ENCODE assay signal across 8 mouse cellular contexts in the genomic region with DNA sequence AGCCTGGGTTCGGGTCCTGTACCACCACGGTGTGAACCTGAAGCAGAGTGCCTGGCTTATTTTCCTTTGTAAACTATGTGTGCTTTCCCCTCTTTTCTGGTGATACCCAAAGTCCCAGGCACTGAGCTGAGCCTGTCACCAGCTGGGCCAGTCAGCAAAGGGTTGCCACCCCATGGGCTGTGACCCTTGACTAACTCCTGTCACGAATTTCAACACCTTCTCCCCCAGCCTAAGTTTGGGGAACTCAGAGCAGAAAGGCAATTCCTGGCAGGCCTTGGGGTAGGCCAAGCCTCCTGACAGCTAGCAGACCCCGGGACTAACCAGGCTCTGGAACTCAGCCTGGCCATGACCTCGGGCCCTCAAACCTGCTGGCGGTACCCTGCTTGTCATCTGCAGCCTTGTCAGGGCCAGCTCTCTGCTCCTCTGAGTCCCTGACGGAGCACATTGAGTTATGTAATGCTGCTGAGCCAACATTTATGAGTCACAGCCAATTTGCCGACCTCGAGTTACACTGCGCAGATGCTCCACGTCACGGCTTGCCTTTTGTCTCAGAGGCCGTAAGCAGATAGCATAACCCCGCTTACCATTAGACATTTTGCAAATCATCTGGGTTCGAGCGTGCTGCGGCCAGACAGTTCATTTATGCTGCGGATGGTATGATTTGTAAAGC.
A peak's percentile ranks its signal among the peaks of the same experiment; 100 is the strongest.
DNase-seq lines count a peak whose midpoint lies in the region; ATAC-seq and TF ChIP-seq lines count a peak whose summit lies in the region.
"Had no signal": no experiment of that assay in that cellular context is flagged by ENCODE, and none has a peak within 500 bp of the region (broad histone marks: within the 10 kb centered on the region; RNA-seq: fewer than 3 reads in every experiment).

No protein-coding gene starts in this region.

- no peaks in the 10 kb centered on the region for H3K4me1 ChIP-seq in midbrain, embryonic 16.5 days (ENCODE audit: control insufficient read depth, insufficient read depth, low read length)

- no peaks in the 10 kb centered on the region for H3K36me3 ChIP-seq in myocyte (ENCODE audit: control insufficient read depth, insufficient read depth)
- no peaks in the 10 kb centered on the region for H3K36me3 ChIP-seq in midbrain, embryonic 16.5 days (ENCODE audit: control insufficient read depth, insufficient read depth, low read length)

- WGBS in midbrain, embryonic 16.5 days = 82% methylated on average over 18 of the region's 18 CpGs

- H3K27ac ChIP-seq in midbrain, embryonic 16.5 days (ENCODE audit: low read length) = no peak overlapping the region
- H3K27ac ChIP-seq: macrophage had no signal

- no peaks in the 10 kb centered on the region for H3K27me3 ChIP-seq in myocyte (ENCODE audit: control insufficient read depth, insufficient read depth, insufficient read length)
- H3K27me3 ChIP-seq in midbrain, embryonic 16.5 days (ENCODE audit: control insufficient read depth, insufficient read depth, low read depth, low read length) = no peaks in the 10 kb centered on the region

- peak; percentile 74 for DNase-seq in urinary bladder, postnatal 14 days (ENCODE audit: low spot score)
- DNase-seq in urinary bladder, adult 2 months (ENCODE audit: low spot score) = no peak
- peak; percentile 64 to 68 for DNase-seq in cerebellum, postnatal 25 days
- peak; percentile 43 to 62 for DNase-seq in heart, adult 9 months (ENCODE audit: low spot score in 2 of 2)
- DNase-seq in layer of hippocampus, postnatal 36 days = peak; percentile 63 to 64

- H3ac ChIP-seq in myocyte (ENCODE audit: control insufficient read depth, insufficient read length) = no peak overlapping the region

- TF ChIP-seq POLR2A in myocyte (IDR thresholded peaks at IDR 0.05; ENCODE audit: insufficient read length, low read depth) = no peak

- no peak overlapping the region for H3K9ac ChIP-seq in midbrain, embryonic 16.5 days (ENCODE audit: low read depth, low read length)

- no peak for ATAC-seq in midbrain, embryonic 16.5 days

- no peaks in the 10 kb centered on the region for H3K79me2 ChIP-seq in myocyte (ENCODE audit: control insufficient read depth, insufficient read depth)

- H3K4me3 ChIP-seq in myocyte = no peak overlapping the region
- no peak overlapping the region for H3K4me3 ChIP-seq in midbrain, embryonic 16.5 days (ENCODE audit: low read depth, low read length)

- peak overlapping the region; percentile 40 for H3K4me2 ChIP-seq in myocyte (ENCODE audit: low read depth)
- H3K4me2 ChIP-seq in midbrain, embryonic 16.5 days (ENCODE audit: low read length) = no peak overlapping the region

- H3K9me3 ChIP-seq in midbrain, embryonic 16.5 days (replicated peaks; ENCODE audit: control insufficient read depth, low read length, poor library complexity, severe bottlenecking) = no peaks in the 10 kb centered on the region

TF ChIP-seq in myocyte, 11 proteins besides CTCF, POLR2A, EP300 and RAD21:
- no peak for TF ChIP-seq MYOD1 (IDR thresholded peaks at IDR 0.05; ENCODE audit: control insufficient read depth in 1 of 3, insufficient read length in 2 of 3, low read depth in 2 of 3)
- no peak for TF ChIP-seq CEBPB (IDR thresholded peaks at IDR 0.05; ENCODE audit: insufficient read depth, poor library complexity, severe bottlenecking)
- TF ChIP-seq USF1 (IDR thresholded peaks at IDR 0.05; ENCODE audit: low read depth) = no peak
- no peak for TF ChIP-seq REST (IDR thresholded peaks at IDR 0.05; ENCODE audit: insufficient read depth, insufficient read length)
- TF ChIP-seq TCF3 (IDR thresholded peaks at IDR 0.05; ENCODE audit: insufficient read length, low read depth) = no peak
- no peak for TF ChIP-seq MAX (IDR thresholded peaks at IDR 0.05; ENCODE audit: low read depth)
- no peak for TF ChIP-seq POLR2AphosphoS2 (IDR thresholded peaks at IDR 0.05; ENCODE audit: insufficient read length, low read depth)
- TF ChIP-seq E2F4 (IDR thresholded peaks at IDR 0.05; ENCODE audit: insufficient read depth) = no peak
- no peak for TF ChIP-seq TCF12 (IDR thresholded peaks at IDR 0.05; ENCODE audit: insufficient read depth, poor library complexity, severe bottlenecking)
